Comparison of ENCODE assay signal across 17 mouse cellular contexts in the genomic region with DNA sequence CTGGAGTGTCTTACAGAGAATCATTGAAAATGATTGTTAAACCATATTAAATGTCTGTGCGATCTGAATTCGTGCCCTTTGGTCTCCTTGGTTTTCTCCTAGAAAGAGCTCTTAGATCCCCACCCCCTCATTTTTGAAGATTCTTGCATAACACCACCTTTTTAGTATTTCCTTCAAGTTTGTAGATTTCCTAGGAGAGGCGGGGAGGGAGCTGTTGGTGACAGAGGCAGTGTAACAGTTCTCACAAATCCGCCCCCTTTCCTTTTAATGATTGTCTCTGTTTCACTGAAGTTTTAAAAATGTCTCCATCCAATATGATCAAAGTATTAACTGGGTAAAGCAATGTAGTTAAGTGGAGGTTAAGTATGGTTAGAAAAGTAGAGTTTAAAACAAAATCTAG. TPM values are rescaled to one million over a fixed set of nuclear protein-coding genes. Genes with fewer than 3 reads are reported as not detected.
DNase-seq lines count a peak whose midpoint lies in the region; ATAC-seq and TF ChIP-seq lines count a peak whose summit lies in the region.
"Had no signal": no experiment of that assay in that cellular context is flagged by ENCODE, and none has a peak within 500 bp of the region (broad histone marks: within the 10 kb centered on the region; RNA-seq: fewer than 3 reads in every experiment).

No protein-coding gene starts in this region.

- no peak for TF ChIP-seq CTCF in layer of hippocampus, adult 2 months (conservative IDR thresholded peaks at IDR 0.05)

- no peaks in the 10 kb centered on the region for H3K36me3 ChIP-seq in embryonic facial prominence, embryonic 13.5 days
- H3K36me3 ChIP-seq in forebrain, embryonic 11.5 days (ENCODE audit: control insufficient read depth, insufficient read depth, low read length) = no peaks in the 10 kb centered on the region
- H3K36me3 ChIP-seq in midbrain, embryonic 13.5 days = no peaks in the 10 kb centered on the region
- H3K36me3 ChIP-seq: G1E; liver, embryonic 13.5 days; neural tube, embryonic 12.5 days had no signal

- no peaks in the 10 kb centered on the region for H3K9me3 ChIP-seq in embryonic facial prominence, embryonic 13.5 days
- no peaks in the 10 kb centered on the region for H3K9me3 ChIP-seq in forebrain, embryonic 11.5 days (ENCODE audit: control insufficient read depth, low read length)
- no peaks in the 10 kb centered on the region for H3K9me3 ChIP-seq in midbrain, embryonic 13.5 days
- H3K9me3 ChIP-seq: G1E; liver, embryonic 13.5 days; megakaryocyte, embryonic 14.5 days; neural tube, embryonic 12.5 days had no signal

- H3K4me2 ChIP-seq in embryonic facial prominence, embryonic 13.5 days = no peak overlapping the region
- no peak overlapping the region for H3K4me2 ChIP-seq in forebrain, embryonic 11.5 days (ENCODE audit: low read depth, low read length, severe bottlenecking)
- H3K4me2 ChIP-seq in midbrain, embryonic 13.5 days (replicated peaks) = no peak overlapping the region
- H3K4me2 ChIP-seq: liver, embryonic 13.5 days had no signal

- ATAC-seq in embryonic facial prominence, embryonic 13.5 days (ENCODE audit: insufficient number of reproducible peaks, insufficient read depth, low FRiP score, low TSS enrichment, low read depth) = no peak
- ATAC-seq in forebrain, embryonic 11.5 days (replicated peaks; ENCODE audit: low FRiP score) = no peak
- no peak for ATAC-seq in midbrain, embryonic 13.5 days
- ATAC-seq: lung, postnatal 0 days had no signal

- H3K9ac ChIP-seq in embryonic facial prominence, embryonic 13.5 days = no peak overlapping the region
- no peak overlapping the region for H3K9ac ChIP-seq in forebrain, embryonic 11.5 days (ENCODE audit: low read length)
- no peak overlapping the region for H3K9ac ChIP-seq in midbrain, embryonic 13.5 days (replicated peaks)
- H3K9ac ChIP-seq: liver, embryonic 13.5 days; neural tube, embryonic 12.5 days had no signal

- no peak for DNase-seq in layer of hippocampus, adult 2 months (ENCODE audit: low spot score in 2 of 2)
- DNase-seq in layer of hippocampus, postnatal 25 days (ENCODE audit: extremely low spot score in 1 of 2, low spot score in 1 of 2) = no peak
- no peak for DNase-seq in forebrain, embryonic 11.5 days (ENCODE audit: low spot score)
- DNase-seq in kidney, postnatal 25 days = no peak
- DNase-seq in right cerebral cortex, postnatal 14 days = no peak
- no peak for DNase-seq in natural killer cell, adult 2 months (ENCODE audit: low spot score in 2 of 2)
- DNase-seq: adrenal gland, adult 2 months; heart, adult 2 months; kidney, postnatal 10 days; liver, embryonic 13.5 days; thymus, postnatal 14 days had no signal

- 65% methylated on average over 4 of the region's 4 CpGs for WGBS in embryonic facial prominence, embryonic 13.5 days
- WGBS in forebrain, embryonic 11.5 days = 60% methylated on average over 4 of the region's 4 CpGs
- whole genome bisulfite sequencing in midbrain, embryonic 13.5 days = 58% methylated on average over 4 of the region's 4 CpGs

- peak overlapping the region; percentile 89 for H3K27ac ChIP-seq in layer of hippocampus, adult 2 months
- H3K27ac ChIP-seq in embryonic facial prominence, embryonic 13.5 days = peak overlapping the region; percentile 57; the same call in 1 of the 2 replicates
- H3K27ac ChIP-seq in forebrain, embryonic 11.5 days (ENCODE audit: low read depth, low read length) = peak overlapping the region; percentile 83; the same call in 1 of the 2 replicates
- H3K27ac ChIP-seq in midbrain, embryonic 13.5 days = peak overlapping the region; percentile 86
- H3K27ac ChIP-seq: heart, adult 2 months; liver, embryonic 13.5 days had no signal

- H3K4me1 ChIP-seq in embryonic facial prominence, embryonic 13.5 days = peaks cover 85% of the 10 kb centered on the region
- peaks cover 56% of the 10 kb centered on the region for H3K4me1 ChIP-seq in forebrain, embryonic 11.5 days (replicated peaks; ENCODE audit: control insufficient read depth, insufficient read depth, low read length)
- H3K4me1 ChIP-seq in midbrain, embryonic 13.5 days (replicated peaks) = peaks cover 97% of the 10 kb centered on the region

- H3K27me3 ChIP-seq in embryonic facial prominence, embryonic 13.5 days = no peaks in the 10 kb centered on the region
- no peaks in the 10 kb centered on the region for H3K27me3 ChIP-seq in forebrain, embryonic 11.5 days (ENCODE audit: control insufficient read depth, insufficient read depth, low read length)
- no peaks in the 10 kb centered on the region for H3K27me3 ChIP-seq in midbrain, embryonic 13.5 days
- H3K27me3 ChIP-seq: liver, embryonic 13.5 days; megakaryocyte, embryonic 14.5 days; neural tube, embryonic 12.5 days had no signal

- no peak overlapping the region for H3K4me3 ChIP-seq in layer of hippocampus, adult 2 months
- no peak overlapping the region for H3K4me3 ChIP-seq in embryonic facial prominence, embryonic 13.5 days
- no peak overlapping the region for H3K4me3 ChIP-seq in forebrain, embryonic 11.5 days (ENCODE audit: low read depth, low read length)
- H3K4me3 ChIP-seq in midbrain, embryonic 13.5 days (replicated peaks) = no peak overlapping the region
- H3K4me3 ChIP-seq: heart, adult 2 months; liver, embryonic 13.5 days; megakaryocyte, embryonic 14.5 days; neural tube, embryonic 12.5 days had no signal

RNA-seq across cellular contexts. Expression of gene Map4k4, which starts 45.7 kb away (rescaled TPM):
- total RNA-seq in layer of hippocampus, adult 2 months (2021) = 100 to 1,000 TPM; 134 to 145 TPM
- 100 to 1,000 TPM; 154 to 180 TPM for total RNA-seq in layer of hippocampus, postnatal 25 days (2021)
- polyA plus RNA-seq in embryonic facial prominence, embryonic 13.5 days (2015; fragmentation: Nextera tagmentation; extraction: Ambion mirVana) = 42.8 and 56.6 TPM in 2 replicates
- 52.4 and 58.2 TPM in 2 replicates for polyA plus RNA-seq in forebrain, embryonic 11.5 days (2014; fragmentation: Nextera tagmentation; extraction: Ambion mirVana)
- 49.0 and 58.2 TPM in 2 replicates for polyA plus RNA-seq in midbrain, embryonic 13.5 days (2015; fragmentation: Nextera tagmentation; extraction: Ambion mirVana)
